Mouse (Mus musculus) forebrain, embryonic 14.5 days (tissue): ENCODE measurements around the gene Ciao1. TPM values are rescaled to one million over a fixed set of nuclear protein-coding genes. Genes with fewer than 3 reads are reported as not detected.

Source experiments
- ATAC-seq: fragments of 200-750 bp; cut with Nextera tagmentation; 2 replicates; pipeline ENCODE4 v1.8.0; 2017; ENCODE audit warnings: mild to moderate bottlenecking, moderate library complexity
- DNase-seq: peaks from one replicate; pipeline ENCODE4 v3.0.0-alpha.2; 2015; ENCODE audit warnings: low spot score
- H3K27ac ChIP-seq: fragments of 300-500 bp; sonication (generic); 2 replicates; pipeline ENCODE4 v1.5.1; 2014; ENCODE audit warnings: low read depth, mild to moderate bottlenecking, control low read depth, low read length, moderate library complexity
- H3K27me3 ChIP-seq: fragments of 300-500 bp; sonication (generic); replicated peaks from 2 replicates; pipeline ENCODE4 v1.6.1; 2014; ENCODE audit warnings: low read length, control low read depth, mixed read lengths; ENCODE audit not compliant: control insufficient read depth, insufficient read depth
- H3K36me3 ChIP-seq: fragments of 300-500 bp; sonication (generic); 2 replicates; pipeline ENCODE4 v1.6.1; 2014; ENCODE audit warnings: low read length, control low read depth; ENCODE audit not compliant: control insufficient read depth, insufficient read depth
- H3K4me1 ChIP-seq: fragments of 300-500 bp; sonication (generic); 2 replicates; pipeline ENCODE4 v1.6.1; 2014; ENCODE audit warnings: antibody characterized with exemption, low read length, control low read depth; ENCODE audit not compliant: control insufficient read depth, insufficient read depth
- H3K4me2 ChIP-seq: fragments of 300-500 bp; sonication (generic); 2 replicates; pipeline ENCODE4 v1.6.1; 2014; ENCODE audit warnings: mild to moderate bottlenecking, control low read depth, low read length
- H3K4me3 ChIP-seq: fragments of 300-500 bp; sonication (generic); 2 replicates; pipeline ENCODE4 v1.5.1; 2014; ENCODE audit warnings: low read depth, low read length, control low read depth
- H3K9ac ChIP-seq: fragments of 300-500 bp; sonication (generic); 2 replicates; pipeline ENCODE4 v1.6.1; 2014; ENCODE audit warnings: mild to moderate bottlenecking, low read length, control low read depth, moderate library complexity
- H3K9me3 ChIP-seq: fragments of 300-500 bp; sonication (generic); replicated peaks from 2 replicates; pipeline ENCODE4 v1.6.1; 2016; ENCODE audit warnings: low read length, control low read depth, mixed read lengths; ENCODE audit not compliant: control insufficient read depth
- WGBS: fragments of 180-500 bp; shearing (Covaris S2); extraction: QIAGEN DNeasy Blood & Tissue Kit; methylation state at CpG from one replicate; pipeline ENCODE4 v1.1.7; 2014; 5-methylcytosine and 5-hydroxymethylcytosine counted together
- polyA plus RNA-seq: library from polyadenylated mRNA; unstranded; fragments of >200 nt; fragmentation: Nextera tagmentation; extraction: Ambion mirVana; gene quantifications from 2 replicates; pipeline ENCODE4 v1.2.1, GENCODE M21; 2014

Gene Ciao1
- polyA plus RNA-seq, 1 experiment from 2014 or later = 64.3 TPM

DNA sequence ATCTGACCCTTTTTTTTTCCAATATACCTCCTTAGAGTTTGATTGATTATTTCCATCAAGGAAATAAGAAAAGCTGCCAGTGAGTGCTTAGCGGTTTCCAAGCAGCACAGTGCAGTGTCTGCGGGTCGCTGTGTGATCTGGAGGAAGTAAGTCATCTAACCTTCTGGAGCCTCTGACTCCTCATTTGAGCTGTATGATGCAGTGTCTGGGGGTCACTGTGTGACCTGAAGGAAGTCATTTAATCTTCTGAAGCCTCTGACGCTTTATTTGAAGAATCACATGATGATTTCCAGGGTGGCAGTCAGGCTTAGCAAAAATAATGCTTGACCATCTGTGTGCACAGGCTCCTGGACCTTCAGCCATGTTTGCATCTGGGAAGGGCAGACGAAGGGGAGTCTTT lies 5.2 kb upstream of the Ciao1 start:
- no peak overlapping the region for H3K9ac ChIP-seq
- no peaks in the 10 kb centered on the region for H3K9me3 ChIP-seq
- H3K4me3 ChIP-seq = no peak overlapping the region
- H3K4me2 ChIP-seq = no peak overlapping the region
- no peak overlapping the region for H3K27ac ChIP-seq
- H3K36me3 ChIP-seq = peaks cover 28% of the 10 kb centered on the region
- H3K4me1 ChIP-seq = peaks cover 6% of the 10 kb centered on the region
- no peak for DNase-seq
- no peaks in the 10 kb centered on the region for H3K27me3 ChIP-seq
- 93% methylated on average over 5 of the region's 5 CpGs for WGBS
- ATAC-seq = no peak

- Histone ChIP-seq H3K4me3 (no peak overlapping the region), H3K36me3 (peaks cover 20% of the 10 kb centered on the region), H3K27me3 (no peaks in the 10 kb centered on the region), H3K9me3 (no peaks in the 10 kb centered on the region), H3K9ac (no peak overlapping the region), H3K4me2 (no peak overlapping the region), H3K27ac (no peak overlapping the region), H3K4me1 (peaks cover 8% of the 10 kb centered on the region)
- ATAC-seq (no peak), DNase-seq (no peak)
- WGBS = 78% methylated on average over 3 of the region's 3 CpGs
Observed at GRCm38 (mm10) chr2:127251880-127252527, 4.4 kb upstream of the Ciao1 start.

DNA sequence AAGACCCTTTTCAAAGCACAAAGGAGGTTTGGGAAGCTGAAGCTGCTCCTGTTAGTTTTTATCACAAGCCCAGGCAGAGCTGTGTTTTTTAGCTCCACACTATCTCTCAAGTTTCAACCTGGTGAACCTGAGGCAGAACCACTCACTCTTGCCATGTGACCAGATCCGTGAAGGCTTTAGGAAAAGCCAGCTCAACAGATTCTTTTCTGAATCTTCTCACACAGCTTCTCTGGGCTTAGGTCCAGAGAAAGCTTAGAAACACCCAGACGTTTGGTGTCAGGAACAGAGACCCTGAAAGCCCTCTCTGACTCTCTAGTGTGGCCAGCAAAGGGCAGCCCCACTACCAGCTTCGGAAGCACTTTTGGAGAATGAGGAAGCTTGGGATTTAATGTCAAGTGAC lies 3.8 kb upstream of the Ciao1 start:
- Histone ChIP-seq H3K4me1 (peaks cover 13% of the 10 kb centered on the region), H3K27me3 (no peaks in the 10 kb centered on the region), H3K9ac (no peak overlapping the region), H3K9me3 (no peaks in the 10 kb centered on the region), H3K4me3 (no peak overlapping the region), H3K4me2 (no peak overlapping the region), H3K27ac (no peak overlapping the region), H3K36me3 (peaks cover 15% of the 10 kb centered on the region; the same call in 1 of the 2 replicates)
- ATAC-seq = no peak
- 86% methylated on average over 3 of the region's 3 CpGs for WGBS
- DNase-seq = no peak

DNA sequence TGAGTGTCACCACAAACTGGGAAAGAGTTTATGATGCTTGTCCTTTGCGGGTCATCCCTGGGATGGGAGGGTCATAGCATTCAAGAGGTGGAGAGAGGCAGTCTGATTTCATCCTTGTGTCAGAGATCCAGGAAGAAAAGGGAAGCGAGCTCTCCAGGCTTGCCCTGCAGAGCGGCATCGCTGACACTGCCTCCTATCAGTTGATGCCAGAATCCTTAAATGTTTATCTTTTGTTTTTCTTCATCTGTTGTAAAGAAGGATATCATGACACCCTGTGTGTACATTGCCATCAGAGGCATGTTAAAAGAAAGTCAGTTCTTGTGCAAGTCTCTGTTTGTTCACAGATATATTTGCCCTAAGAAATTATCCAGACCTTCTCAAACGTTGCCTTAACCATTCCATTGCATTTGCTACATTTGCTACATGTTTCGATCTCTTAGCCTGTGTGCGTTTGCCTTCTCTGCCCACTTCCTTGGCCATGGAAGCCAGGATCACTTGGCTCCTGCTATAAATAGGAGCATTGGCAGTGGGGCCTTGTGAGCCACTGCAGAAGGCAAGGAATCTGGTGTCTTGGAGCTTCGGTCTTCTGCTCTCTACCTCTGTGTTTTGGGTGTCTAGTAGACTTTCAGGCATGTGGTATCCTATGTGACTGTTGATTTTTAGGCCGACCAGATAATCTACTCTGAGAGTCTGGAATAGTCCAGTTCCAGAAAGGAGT lies 2.8 kb upstream of the Ciao1 start:
- 94% methylated on average over 9 of the region's 9 CpGs for WGBS

DNA sequence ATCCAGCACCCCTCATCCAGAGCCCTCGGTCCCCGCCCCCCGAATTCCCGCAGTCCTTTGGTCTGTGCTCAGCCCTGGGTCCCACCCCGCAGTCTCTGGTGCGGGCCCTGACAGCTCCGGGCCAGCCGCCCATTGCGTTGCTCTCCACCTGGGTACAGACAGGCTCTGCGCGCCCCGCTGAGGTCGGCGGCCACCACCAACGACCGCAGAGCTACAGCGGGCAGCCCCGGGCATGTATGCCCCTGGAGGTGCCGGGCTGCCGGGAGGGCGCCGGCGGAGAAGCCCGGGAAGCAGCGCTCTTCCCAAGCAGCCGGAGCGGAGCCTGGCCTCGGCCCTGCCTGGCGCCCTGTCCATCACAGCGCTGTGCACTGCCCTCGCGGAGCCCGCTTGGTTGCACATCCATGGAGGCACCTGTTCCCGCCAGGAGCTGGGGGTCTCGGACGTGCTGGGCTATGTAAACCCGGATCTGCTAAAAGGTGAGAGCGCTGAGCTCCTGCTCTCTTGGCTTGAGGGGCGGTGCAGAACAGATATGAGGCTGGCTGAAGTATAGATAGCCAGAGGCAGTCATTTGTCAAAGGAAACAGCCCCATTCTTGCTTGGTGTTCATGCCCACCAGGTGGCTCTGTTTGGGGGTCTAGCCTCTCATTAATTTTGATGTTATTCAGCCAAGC lies 853 bp upstream of the Ciao1 start:
- peak overlapping the region; percentile 82 for H3K4me3 ChIP-seq
- WGBS = 0% methylated on average over 39 of the region's 39 CpGs
- peak overlapping the region; percentile 95 for H3K4me2 ChIP-seq
- ATAC-seq (peak; percentile 57), DNase-seq (peak; percentile 56)
- no peaks in the 10 kb centered on the region for H3K27me3 ChIP-seq
- H3K4me1 ChIP-seq = peaks cover 13% of the 10 kb centered on the region
- H3K27ac ChIP-seq = peak overlapping the region; percentile 73
- H3K36me3 ChIP-seq = peaks cover 30% of the 10 kb centered on the region
- H3K9me3 ChIP-seq = no peaks in the 10 kb centered on the region
- H3K9ac ChIP-seq = peak overlapping the region; percentile 88

More for the DNA sequence above, 2.8 kb upstream of the Ciao1 start:
- H3K9ac ChIP-seq = no peak overlapping the region
- no peaks in the 10 kb centered on the region for H3K27me3 ChIP-seq
- H3K9me3 ChIP-seq = no peaks in the 10 kb centered on the region
- no peak overlapping the region for H3K4me3 ChIP-seq
- peaks cover 14% of the 10 kb centered on the region for H3K36me3 ChIP-seq
- H3K4me1 ChIP-seq = peaks cover 13% of the 10 kb centered on the region
- ATAC-seq (no peak), DNase-seq (no peak)
- H3K4me2 ChIP-seq = no peak overlapping the region
- no peak overlapping the region for H3K27ac ChIP-seq

DNA sequence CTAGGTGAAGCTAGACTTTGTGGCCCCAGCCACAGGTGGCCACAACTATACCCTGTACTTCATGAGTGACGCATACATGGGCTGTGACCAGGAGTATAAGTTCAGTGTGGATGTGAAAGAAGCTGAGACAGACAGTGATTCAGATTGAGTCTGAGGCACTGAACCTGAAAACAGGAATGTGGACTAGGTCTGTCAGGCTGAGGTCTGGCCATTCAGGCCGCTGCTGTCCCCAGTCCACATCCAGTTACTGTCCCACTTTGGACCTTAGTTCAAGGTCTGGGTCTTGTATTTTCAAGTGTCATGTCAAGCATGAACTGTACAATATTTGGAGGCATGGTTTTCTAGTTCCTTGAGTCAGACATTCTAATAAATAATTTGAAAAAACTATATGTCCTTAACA lies 7.6 kb downstream of the Ciao1 start:
- H3K27ac ChIP-seq = no peak overlapping the region
- peaks cover 86% of the 10 kb centered on the region for H3K36me3 ChIP-seq
- H3K4me1 ChIP-seq = no peaks in the 10 kb centered on the region
- H3K27me3 ChIP-seq = no peaks in the 10 kb centered on the region
- H3K4me3 ChIP-seq = no peak overlapping the region
- H3K9ac ChIP-seq = no peak overlapping the region
- 92% methylated on average over 2 of the region's 2 CpGs for WGBS
- ATAC-seq (no peak), DNase-seq (no peak)
- H3K9me3 ChIP-seq = no peaks in the 10 kb centered on the region
- no peak overlapping the region for H3K4me2 ChIP-seq

DNA sequence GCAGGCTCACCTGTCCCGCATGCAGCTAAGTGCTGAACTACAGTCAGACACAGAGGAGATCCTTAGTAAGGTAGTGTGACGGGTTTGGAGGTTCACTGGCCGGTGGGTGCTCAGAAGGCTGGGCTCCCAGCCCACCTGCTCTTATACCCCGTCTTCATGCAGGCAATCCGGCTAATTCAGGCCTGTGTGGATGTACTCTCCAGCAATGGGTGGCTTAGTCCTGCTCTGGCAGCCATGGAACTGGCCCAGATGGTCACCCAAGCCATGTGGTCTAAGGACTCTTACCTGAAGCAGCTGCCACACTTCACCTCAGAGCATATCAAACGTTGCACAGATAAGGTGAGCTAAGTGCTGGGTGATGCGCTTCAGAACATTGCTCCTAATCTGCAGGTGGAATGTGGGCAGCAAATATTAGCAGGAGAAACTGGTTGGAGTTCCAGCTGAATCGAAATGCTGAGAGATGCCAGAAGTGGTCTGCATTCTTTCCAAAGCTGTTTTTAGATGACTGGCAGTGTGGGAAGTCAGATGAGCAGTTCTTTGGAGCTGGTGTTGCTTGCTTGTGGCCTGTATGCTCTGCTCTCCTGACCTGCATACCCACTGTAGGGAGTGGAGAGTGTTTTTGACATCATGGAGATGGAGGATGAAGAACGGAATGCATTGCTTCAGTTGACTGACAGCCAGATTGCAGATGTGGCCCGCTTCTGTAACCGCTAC lies 9.6 kb downstream of the Ciao1 start:
- Histone ChIP-seq H3K27me3 (no peaks in the 10 kb centered on the region), H3K9me3 (no peaks in the 10 kb centered on the region), H3K27ac (no peak overlapping the region), H3K36me3 (peaks cover 92% of the 10 kb centered on the region), H3K4me2 (no peak overlapping the region), H3K4me1 (no peaks in the 10 kb centered on the region), H3K9ac (no peak overlapping the region), H3K4me3 (no peak overlapping the region)
- DNase-seq (no peak), ATAC-seq (no peak)
- 97% methylated on average over 11 of the region's 11 CpGs for WGBS

DNA sequence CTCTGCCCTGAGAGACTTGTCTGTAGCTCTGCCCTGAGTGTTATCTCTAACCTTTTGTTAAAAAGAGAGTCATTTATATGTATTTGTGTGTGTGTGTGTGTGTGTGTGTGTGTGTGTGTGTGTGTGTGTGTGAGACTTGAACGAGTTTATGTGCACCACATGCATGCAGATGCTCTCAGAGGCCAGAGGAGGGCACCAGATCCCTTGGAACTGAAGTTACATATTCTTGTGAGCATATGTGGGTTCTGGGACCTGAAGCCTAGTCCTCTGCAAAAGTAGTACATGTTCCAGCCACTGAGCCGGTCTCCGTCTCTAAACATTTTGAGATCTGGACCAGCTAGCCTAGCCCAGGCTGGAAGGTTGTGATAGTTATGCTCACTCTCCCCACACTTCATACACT lies 22.4 kb downstream of the Ciao1 start:
- no peak overlapping the region for H3K27ac ChIP-seq
- no peak overlapping the region for H3K4me2 ChIP-seq
- H3K9ac ChIP-seq = no peak overlapping the region
- no peaks in the 10 kb centered on the region for H3K27me3 ChIP-seq
- DNase-seq (no peak), ATAC-seq (no peak)
- 96% methylated on average over 3 of the region's 3 CpGs for WGBS
- H3K36me3 ChIP-seq = peaks cover 97% of the 10 kb centered on the region
- no peaks in the 10 kb centered on the region for H3K4me1 ChIP-seq
- H3K4me3 ChIP-seq = no peak overlapping the region
- H3K9me3 ChIP-seq = no peaks in the 10 kb centered on the region
